Comparison of ENCODE assay signal across 8 mouse cellular contexts in the genomic region with DNA sequence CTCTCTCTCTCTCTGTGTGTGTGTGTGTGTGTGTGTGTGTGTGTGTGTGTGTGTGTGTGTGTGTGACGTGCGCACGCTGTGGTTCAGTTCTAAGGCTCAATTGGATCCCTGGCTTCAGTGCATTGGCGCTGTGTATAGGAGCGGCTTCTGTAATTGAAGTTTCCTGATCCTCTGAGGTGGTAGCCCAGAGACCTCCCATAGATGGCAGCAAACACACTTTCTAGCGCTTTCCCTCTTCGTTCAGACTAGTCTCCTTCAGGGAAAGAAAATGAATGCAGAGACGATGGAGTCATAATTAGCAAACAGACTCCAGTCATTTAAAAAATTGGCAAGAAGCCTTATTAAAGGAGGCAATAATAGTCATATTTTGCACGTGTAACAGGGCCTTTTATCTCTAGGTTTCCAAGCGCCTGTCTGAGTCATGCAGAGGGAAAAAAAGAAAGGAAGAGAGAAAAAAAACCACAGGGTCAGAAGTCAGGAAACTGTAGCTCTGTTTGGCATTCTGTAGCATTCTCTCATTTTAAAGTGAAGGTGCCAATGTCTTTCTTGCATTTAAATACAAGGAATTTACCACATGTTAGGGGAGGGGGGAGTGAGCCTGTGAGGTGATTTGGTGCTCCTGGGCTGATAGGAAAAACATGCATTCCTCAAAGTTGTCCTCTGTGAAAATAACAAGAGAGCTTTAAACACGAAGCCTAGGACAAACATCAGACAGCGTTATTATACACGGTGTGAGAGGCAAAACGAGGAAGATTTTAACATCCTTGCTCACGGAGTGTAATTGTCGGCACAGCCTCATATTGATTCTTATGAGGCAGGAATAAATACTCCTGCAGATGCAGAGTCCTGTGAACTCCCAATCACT.
A peak's percentile ranks its signal among the peaks of the same experiment; 100 is the strongest.
DNase-seq lines count a peak whose midpoint lies in the region; ATAC-seq lines count a peak whose summit lies in the region.

No protein-coding gene starts in this region.

- 14% methylated on average over 16 of the region's 16 CpGs for WGBS in forebrain, embryonic 15.5 days
- 12% methylated on average over 16 of the region's 16 CpGs for WGBS in neural tube, embryonic 15.5 days

- peak overlapping the region; percentile 67 for H3K27ac ChIP-seq in forebrain, embryonic 15.5 days (replicated peaks)
- peak overlapping the region; percentile 4; the same call in 1 of the 2 replicates for H3K27ac ChIP-seq in neural tube, embryonic 15.5 days (replicated peaks)

- H3K9ac ChIP-seq in forebrain, embryonic 15.5 days (replicated peaks), result 0 out of 2 replicates have a peak overlapping the region, but pooled peaks have one; percentile 4
- H3K9ac ChIP-seq in neural tube, embryonic 15.5 days (replicated peaks), result no peak overlapping the region

- H3K4me2 ChIP-seq in forebrain, embryonic 15.5 days (replicated peaks), result peak overlapping the region; percentile 24
- H3K4me2 ChIP-seq in neural tube, embryonic 15.5 days, result peak overlapping the region; percentile 40

- peaks cover 14% of the 10 kb centered on the region for H3K4me1 ChIP-seq in forebrain, embryonic 15.5 days
- peaks cover 7% of the 10 kb centered on the region for H3K4me1 ChIP-seq in neural tube, embryonic 15.5 days

- H3K27me3 ChIP-seq in forebrain, embryonic 15.5 days, result no peaks in the 10 kb centered on the region
- no peaks in the 10 kb centered on the region for H3K27me3 ChIP-seq in neural tube, embryonic 15.5 days (replicated peaks)

- no peak overlapping the region for H3K4me3 ChIP-seq in forebrain, embryonic 15.5 days
- 0 out of 2 replicates have a peak overlapping the region, but pooled peaks have one; percentile 9 for H3K4me3 ChIP-seq in neural tube, embryonic 15.5 days (replicated peaks)

- no peaks in the 10 kb centered on the region for H3K36me3 ChIP-seq in forebrain, embryonic 15.5 days
- no peaks in the 10 kb centered on the region for H3K36me3 ChIP-seq in neural tube, embryonic 15.5 days

- ATAC-seq in forebrain, embryonic 15.5 days (replicated peaks), result peak; percentile 98
- peak; percentile 81 to 85 for ATAC-seq in hematopoietic stem cell, adult 5-6 weeks (replicated peaks in 1 of 2; ENCODE audit: insufficient read depth in 1 of 2, low FRiP score in 2 of 2, low TSS enrichment in 1 of 2, low read depth in 1 of 2, poor library complexity in 2 of 2, severe bottlenecking in 2 of 2)
- peak; percentile 95 for ATAC-seq in neural tube, embryonic 15.5 days (ENCODE audit: low FRiP score)

- no peaks in the 10 kb centered on the region for H3K9me3 ChIP-seq in forebrain, embryonic 15.5 days
- H3K9me3 ChIP-seq in neural tube, embryonic 15.5 days (replicated peaks), result no peaks in the 10 kb centered on the region

- DNase-seq in ES-CJ7 (ENCODE audit: low read depth, low spot score), result peak; percentile 52
- peak; percentile 2 for DNase-seq in c-Kit-positive CD71-positive TER-119-positive erythroid progenitor cells, embryonic 14.5 days (ENCODE audit: low spot score)
- peak; percentile 80 for DNase-seq in layer of hippocampus, adult 11-12 months (ENCODE audit: low spot score)
- DNase-seq in lung, adult 18-20 months, result peak; percentile 59 to 73
- DNase-seq in urinary bladder, postnatal 36 days (ENCODE audit: low spot score in 2 of 2), result peak; percentile 42 to 44

Comparison
In these comparisons a context has a peak if more than half of its experiments do, and no peak if none do; other contexts are left out.
1. DNase-seq: peak in every context shown above with its lines; median percentile 80 in layer of hippocampus, adult 11-12 months; 66 in lung, adult 18-20 months; 52 in ES-CJ7; 43 in urinary bladder, postnatal 36 days; 2 in c-Kit-positive CD71-positive TER-119-positive erythroid progenitor cells, embryonic 14.5 days.